Mouse (Mus musculus) myocyte (in vitro differentiated cells): ENCODE results near the gene Cyp27a1. TPM values are rescaled to one million over a fixed set of nuclear protein-coding genes. Genes with fewer than 3 reads are reported as not detected.

ENCODE experiments used
- H3K27me3 ChIP-seq: one replicate; pipeline ENCODE4 v1.6.1; 2011; ENCODE audit not compliant: control insufficient read depth, insufficient read depth, insufficient read length
- H3K36me3 ChIP-seq: one replicate; pipeline ENCODE4 v1.6.1; 2011; ENCODE audit not compliant: control insufficient read depth, insufficient read depth
- H3K4me2 ChIP-seq: one replicate; pipeline ENCODE4 v1.6.1; 2011; ENCODE audit warnings: low read depth, control low read depth
- H3K4me3 ChIP-seq: one replicate; pipeline ENCODE4 v1.5.1; 2011; ENCODE audit warnings: mild to moderate bottlenecking, control low read depth, moderate library complexity
- H3K79me2 ChIP-seq: one replicate; pipeline ENCODE4 v1.6.1; 2011; ENCODE audit not compliant: control insufficient read depth, insufficient read depth
- H3ac ChIP-seq: one replicate; pipeline ENCODE4 v1.6.1; 2011; ENCODE audit not compliant: control insufficient read depth, insufficient read length
- CEBPB ChIP-seq: IDR thresholded peaks from 2 replicates; pipeline ENCODE4 v1.6.1; 2011; ENCODE audit warnings: mild to moderate bottlenecking, moderate library complexity; ENCODE audit not compliant: poor library complexity, insufficient read depth, severe bottlenecking
- E2F4 ChIP-seq: IDR thresholded peaks from one replicate; pipeline ENCODE4 v1.6.1; 2011; ENCODE audit warnings: mild to moderate bottlenecking, control low read depth, moderate library complexity; ENCODE audit not compliant: insufficient read depth
- MAX ChIP-seq: IDR thresholded peaks from one replicate; pipeline ENCODE4 v1.6.1; 2011; ENCODE audit warnings: low read depth, mild to moderate bottlenecking, control low read depth
- MYOD1 ChIP-seq, 3 experiments: IDR thresholded peaks; one replicate each; pipeline ENCODE4 v1.6.1; 2011; ENCODE audit warnings: control low read depth in 2 of 3, low read depth in 2 of 3, mild to moderate bottlenecking in 2 of 3, moderate library complexity in 1 of 3; ENCODE audit not compliant: insufficient read length in 2 of 3, control insufficient read depth in 1 of 3
- MYOG ChIP-seq, 3 experiments: IDR thresholded peaks; one replicate each; pipeline ENCODE4 v1.6.1; 2011; ENCODE audit warnings: control low read depth in 2 of 3, low read depth in 2 of 3, mild to moderate bottlenecking in 2 of 3; ENCODE audit not compliant: insufficient read length in 2 of 3, control insufficient read depth in 1 of 3, insufficient read depth in 1 of 3
- POLR2A ChIP-seq: IDR thresholded peaks from one replicate; pipeline ENCODE4 v1.6.1; 2011; ENCODE audit warnings: low read depth, mild to moderate bottlenecking, control low read depth, moderate library complexity; ENCODE audit not compliant: insufficient read length
- POLR2AphosphoS2 ChIP-seq: IDR thresholded peaks from one replicate; pipeline ENCODE4 v1.6.1; 2011; ENCODE audit warnings: low read depth, control low read depth; ENCODE audit not compliant: insufficient read length
- REST ChIP-seq: IDR thresholded peaks from one replicate; pipeline ENCODE4 v1.6.1; 2011; ENCODE audit warnings: mild to moderate bottlenecking, control low read depth, moderate library complexity; ENCODE audit not compliant: insufficient read depth, insufficient read length
- SRF ChIP-seq: IDR thresholded peaks from one replicate; pipeline ENCODE4 v1.6.1; 2011; ENCODE audit warnings: low read depth; ENCODE audit not compliant: control insufficient read depth, insufficient read length
- TCF12 ChIP-seq: IDR thresholded peaks from one replicate; pipeline ENCODE4 v1.6.1; 2011; ENCODE audit warnings: mild to moderate bottlenecking, control low read depth; ENCODE audit not compliant: poor library complexity, insufficient read depth, severe bottlenecking
- TCF3 ChIP-seq: IDR thresholded peaks from one replicate; pipeline ENCODE4 v1.6.1; 2011; ENCODE audit warnings: low read depth, control low read depth; ENCODE audit not compliant: insufficient read length
- USF1 ChIP-seq: IDR thresholded peaks from one replicate; pipeline ENCODE4 v1.6.1; 2011; ENCODE audit warnings: low read depth, mild to moderate bottlenecking, control low read depth, moderate library complexity
- polyA plus RNA-seq: library from polyadenylated mRNA; unstranded; fragments of >200 nt; fragmentation: generic; extraction: Trizol; gene quantifications from one replicate; pipeline ENCODE4 v1.2.1, GENCODE M21; 2012; ENCODE audit warnings: missing spikeins

The Cyp27a1 gene
- polyA plus RNA-seq, 1 experiment: 0.42 TPM

DNA sequence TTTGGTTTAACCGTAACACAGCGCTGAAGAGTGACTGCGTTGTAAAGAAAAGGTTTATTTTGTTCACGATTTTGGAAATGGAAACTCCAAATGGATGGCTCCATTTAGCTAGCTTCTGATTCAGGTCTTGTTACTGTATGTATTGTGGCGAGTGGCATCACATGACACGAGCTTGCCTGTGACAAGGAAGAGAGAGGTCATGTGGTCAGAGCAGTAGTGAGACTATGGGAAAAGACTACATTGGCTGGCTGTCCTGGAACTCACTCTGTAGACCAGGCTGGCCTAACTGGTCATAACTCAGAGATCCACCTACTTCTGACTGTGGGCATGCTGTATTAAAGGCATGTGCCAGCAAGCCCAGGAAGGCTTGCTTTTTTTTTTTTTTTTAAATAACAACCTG, 2.5 kb downstream of the Cyp27a1 start:
- H3ac ChIP-seq: no peak overlapping the region
- peaks cover 6% of the 10 kb centered on the region for H3K27me3 ChIP-seq
- no peak overlapping the region for H3K4me2 ChIP-seq
- no peaks in the 10 kb centered on the region for H3K36me3 ChIP-seq
- no peak for TF ChIP-seq E2F4
- no peak for TF ChIP-seq SRF
- no peak for TF ChIP-seq USF1
- TF ChIP-seq MAX: no peak
- TF ChIP-seq MYOG (IDR thresholded peaks at IDR 0.05; ENCODE audit: control insufficient read depth in 1 of 3, insufficient read depth in 1 of 3, insufficient read length in 2 of 3, low read depth in 2 of 3): no peak
- no peak for TF ChIP-seq CEBPB
- no peak for TF ChIP-seq TCF12
- TF ChIP-seq REST: no peak
- TF ChIP-seq MYOD1 (IDR thresholded peaks at IDR 0.05; ENCODE audit: control insufficient read depth in 1 of 3, insufficient read length in 2 of 3, low read depth in 2 of 3): no peak
- no peak for TF ChIP-seq POLR2AphosphoS2
- no peak for TF ChIP-seq TCF3
- TF ChIP-seq POLR2A: no peak
- no peak overlapping the region for H3K4me3 ChIP-seq
- no peaks in the 10 kb centered on the region for H3K79me2 ChIP-seq

DNA sequence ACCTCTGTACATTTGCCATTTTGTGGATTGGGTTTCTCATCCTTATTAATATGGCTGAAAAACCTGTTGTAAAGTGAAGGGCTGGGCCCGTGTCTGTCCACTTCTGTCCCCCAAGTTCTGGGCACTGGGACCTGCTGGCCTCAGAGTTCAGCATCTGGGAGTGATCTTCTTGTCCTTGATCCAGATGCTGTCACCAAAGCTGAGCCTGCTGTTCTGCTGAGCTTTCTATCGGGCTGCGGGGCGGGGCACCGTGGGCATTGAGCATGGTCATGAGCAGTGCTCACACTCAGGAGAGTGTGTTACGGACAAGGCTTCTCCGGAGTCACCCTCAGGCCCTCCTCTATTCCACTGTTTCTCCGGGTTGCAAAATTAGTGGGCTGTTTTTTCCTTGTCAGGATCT, 4.7 kb downstream of the Cyp27a1 start:
- Histone ChIP-seq H3K36me3 (no peaks in the 10 kb centered on the region), H3K27me3 (peaks cover 6% of the 10 kb centered on the region), H3K4me3 (no peak overlapping the region), H3ac (no peak overlapping the region), H3K79me2 (no peaks in the 10 kb centered on the region), H3K4me2 (no peak overlapping the region)
- no peak for TF ChIP-seq TCF3
- no peak for TF ChIP-seq REST
- TF ChIP-seq MAX: no peak
- TF ChIP-seq POLR2A: no peak

- Histone ChIP-seq H3K4me3 (no peak overlapping the region), H3ac (no peak overlapping the region), H3K36me3 (no peaks in the 10 kb centered on the region), H3K4me2 (no peak overlapping the region), H3K79me2 (no peaks in the 10 kb centered on the region), H3K27me3 (no peaks in the 10 kb centered on the region)
- TF ChIP-seq TCF12 (no peak), POLR2A (no peak), CEBPB (no peak), E2F4 (no peak), POLR2AphosphoS2 (no peak), SRF (no peak), MAX (no peak), MYOG (IDR thresholded peaks at IDR 0.05; ENCODE audit: control insufficient read depth in 1 of 3, insufficient read depth in 1 of 3, insufficient read length in 2 of 3, low read depth in 2 of 3) (no peak), USF1 (no peak), MYOD1 (IDR thresholded peaks at IDR 0.05; ENCODE audit: control insufficient read depth in 1 of 3, insufficient read length in 2 of 3, low read depth in 2 of 3) (no peak), TCF3 (no peak), REST (no peak)
These were observed 5.9 kb downstream of the Cyp27a1 start for GRCm38 (mm10) chr1:74719281-74719680.

GRCm38 (mm10) chr1:74721657-74722056, 8.3 kb downstream of the Cyp27a1 start:
- Histone ChIP-seq H3K79me2 (no peaks in the 10 kb centered on the region), H3ac (no peak overlapping the region), H3K4me3 (no peak overlapping the region), H3K27me3 (no peaks in the 10 kb centered on the region), H3K4me2 (no peak overlapping the region), H3K36me3 (no peaks in the 10 kb centered on the region)
- TF ChIP-seq E2F4: no peak
- no peak for TF ChIP-seq REST
- no peak for TF ChIP-seq MYOG (IDR thresholded peaks at IDR 0.05; ENCODE audit: control insufficient read depth in 1 of 3, insufficient read depth in 1 of 3, insufficient read length in 2 of 3, low read depth in 2 of 3)
- no peak for TF ChIP-seq MYOD1 (IDR thresholded peaks at IDR 0.05; ENCODE audit: control insufficient read depth in 1 of 3, insufficient read length in 2 of 3, low read depth in 2 of 3)
- no peak for TF ChIP-seq TCF3
- no peak for TF ChIP-seq POLR2A
- no peak for TF ChIP-seq POLR2AphosphoS2
- TF ChIP-seq CEBPB: no peak
- no peak for TF ChIP-seq USF1
- TF ChIP-seq SRF: no peak
- no peak for TF ChIP-seq TCF12
- TF ChIP-seq MAX: no peak

DNA sequence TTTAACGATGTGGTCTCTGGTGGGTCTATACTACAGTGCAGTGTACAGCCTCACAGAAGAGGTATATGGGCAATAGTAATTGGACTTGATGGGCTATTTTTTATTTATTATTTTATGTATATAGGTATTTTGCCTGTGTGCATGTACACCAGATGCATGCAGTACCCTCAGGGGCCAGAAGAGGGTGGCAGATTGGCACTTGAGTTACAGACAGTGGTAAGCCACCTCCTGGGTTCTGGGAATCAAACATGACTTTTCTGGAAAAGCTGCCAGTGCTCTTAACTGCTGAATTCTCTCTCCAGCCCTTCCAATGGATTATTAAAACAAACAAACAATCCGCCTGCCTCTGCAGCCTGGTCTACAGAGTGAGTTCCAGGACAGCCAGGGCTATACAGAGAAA, 10.4 kb downstream of the Cyp27a1 start:
- Histone ChIP-seq H3K4me2 (no peak overlapping the region), H3K4me3 (no peak overlapping the region), H3K27me3 (no peaks in the 10 kb centered on the region), H3K36me3 (no peaks in the 10 kb centered on the region), H3ac (no peak overlapping the region), H3K79me2 (no peaks in the 10 kb centered on the region)
- no peak for TF ChIP-seq MYOG (IDR thresholded peaks at IDR 0.05; ENCODE audit: control insufficient read depth in 1 of 3, insufficient read depth in 1 of 3, insufficient read length in 2 of 3, low read depth in 2 of 3)
